Mouse (Mus musculus): ENCODE measurements at regions not wholly inside any gene's neighbourhood (a gene's known extent, or its start where the extent isn't known, plus 50 kb on each side); places are given as distances from the start of the nearest gene placed in this dataset.
A peak's percentile ranks its signal among the peaks of the same experiment; 100 is the strongest.

DNA sequence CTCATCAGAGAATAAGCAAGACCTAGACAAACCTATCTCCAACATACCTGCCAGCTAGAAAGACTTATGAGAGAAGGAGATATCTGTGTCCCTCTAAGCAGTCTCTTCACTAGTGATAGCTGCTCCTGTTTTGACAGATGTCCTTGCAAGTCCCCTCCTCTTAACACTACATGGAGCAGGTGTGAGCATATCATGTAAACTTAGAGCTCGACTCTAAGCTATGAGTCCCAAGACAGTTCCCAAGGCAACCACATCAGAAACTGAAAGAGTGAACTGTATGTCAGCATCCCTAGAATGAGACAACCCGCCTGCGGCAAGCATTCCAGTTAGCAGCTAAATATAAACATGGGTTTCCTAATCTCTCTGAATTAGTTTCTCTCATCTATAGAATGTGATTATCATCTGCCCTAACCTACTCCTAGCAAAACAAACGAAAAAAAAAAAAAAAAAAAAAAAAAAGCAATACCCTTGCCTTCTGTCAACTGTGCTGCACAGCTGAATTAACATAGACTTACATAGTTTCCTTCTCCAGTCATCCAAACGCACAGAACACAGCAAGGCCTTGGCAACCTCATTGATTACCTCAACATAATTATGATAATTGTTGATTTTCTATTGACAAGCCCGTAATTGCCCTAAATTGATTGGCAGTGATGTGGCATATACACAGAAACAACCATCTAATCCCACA, 383.4 kb downstream of the Samd5 start:
- peak; percentile 9 for DNase-seq

DNA sequence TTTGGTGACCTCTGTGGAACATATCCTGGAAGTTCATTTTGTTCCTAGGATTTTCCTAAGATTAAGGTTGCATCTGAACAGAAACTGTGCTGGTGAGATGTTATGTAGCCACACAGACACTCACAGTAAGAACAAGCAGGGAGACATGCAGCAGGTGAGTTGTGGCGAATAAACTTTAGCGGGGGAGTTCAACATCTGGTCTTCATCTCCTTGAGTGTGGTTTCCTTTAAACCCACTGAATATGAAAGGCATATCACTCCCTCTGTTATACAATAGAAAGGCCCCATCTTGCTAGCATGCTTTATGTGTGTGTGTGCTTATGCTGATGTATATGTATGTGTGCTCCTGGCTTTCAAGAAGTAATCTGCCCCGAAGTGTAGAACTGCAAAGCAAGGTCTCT, 387.1 kb upstream of the Sash1 start:
- DNase-seq = no peak

DNA sequence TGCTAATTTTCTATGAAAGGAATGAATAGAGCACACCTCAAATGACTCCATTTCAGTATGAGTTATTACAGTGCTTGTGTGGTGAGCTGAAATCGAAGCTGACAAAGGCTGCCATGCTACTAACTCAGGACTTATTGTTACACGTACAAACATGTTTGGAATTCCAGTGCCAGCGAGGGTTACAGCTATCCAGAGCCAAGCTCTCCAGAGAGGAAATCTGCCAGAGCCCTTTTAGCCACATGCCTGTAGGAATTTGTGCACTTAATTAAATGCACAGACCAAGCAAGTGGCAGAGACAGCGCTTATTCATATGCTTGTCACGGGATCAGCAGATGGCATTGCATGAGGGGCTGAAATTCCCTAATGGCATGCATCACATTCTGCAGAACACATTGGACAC, 386.4 kb upstream of the Sash1 start:
- peak; percentile 5 for DNase-seq

DNA sequence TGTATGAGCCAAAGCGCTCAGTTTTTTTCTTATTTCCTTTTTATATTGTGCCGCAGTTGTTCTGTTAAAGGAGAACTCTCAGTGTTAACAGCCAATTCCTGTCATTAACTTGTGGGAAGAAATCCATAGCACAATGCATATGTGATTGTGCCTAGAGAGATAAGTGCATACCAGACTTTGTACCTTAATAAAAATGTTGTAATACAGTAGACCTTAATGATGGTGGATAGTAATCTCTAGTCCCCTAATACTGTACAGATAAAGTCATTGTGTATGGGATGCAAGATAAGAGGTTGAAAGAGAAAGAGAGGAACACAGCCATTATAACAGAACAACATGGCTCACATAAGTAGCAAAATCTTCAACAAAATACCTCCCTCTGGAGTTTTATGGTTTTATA, 379.7 kb upstream of the Sash1 start:
- no peak for DNase-seq

DNA sequence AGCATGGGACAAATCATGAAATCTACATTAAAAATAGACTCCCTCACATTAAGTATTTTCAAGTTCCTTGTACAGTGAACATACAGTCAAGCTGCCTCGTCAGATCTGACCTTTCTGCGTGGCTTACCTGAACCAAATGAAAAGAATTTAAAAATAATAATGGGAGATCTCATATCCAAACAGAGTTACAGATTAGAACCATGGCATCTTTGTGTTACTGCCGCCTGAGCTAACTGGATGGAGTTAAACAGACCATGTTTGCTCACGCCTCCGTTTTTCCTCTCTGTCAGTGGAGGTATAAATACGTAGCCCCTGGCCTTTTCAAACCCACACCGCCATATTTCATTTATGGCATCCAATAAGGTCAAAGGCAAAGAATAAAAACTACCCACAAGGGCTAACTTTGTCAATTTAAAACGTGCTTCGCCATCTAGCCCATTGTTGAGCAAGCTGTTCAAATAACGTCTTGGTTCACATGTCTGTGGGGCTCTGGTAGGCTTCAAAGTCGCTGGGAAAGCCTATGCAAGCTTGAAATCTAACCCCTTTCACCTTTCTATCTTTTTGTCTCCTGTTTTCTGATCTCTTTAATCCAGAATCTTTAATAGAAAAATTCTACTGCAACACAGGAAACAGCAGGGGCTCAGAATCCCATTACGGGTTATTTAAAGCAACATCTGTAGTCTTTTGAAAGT, 378.6 kb upstream of the Sash1 start:
- no peak for DNase-seq

DNA sequence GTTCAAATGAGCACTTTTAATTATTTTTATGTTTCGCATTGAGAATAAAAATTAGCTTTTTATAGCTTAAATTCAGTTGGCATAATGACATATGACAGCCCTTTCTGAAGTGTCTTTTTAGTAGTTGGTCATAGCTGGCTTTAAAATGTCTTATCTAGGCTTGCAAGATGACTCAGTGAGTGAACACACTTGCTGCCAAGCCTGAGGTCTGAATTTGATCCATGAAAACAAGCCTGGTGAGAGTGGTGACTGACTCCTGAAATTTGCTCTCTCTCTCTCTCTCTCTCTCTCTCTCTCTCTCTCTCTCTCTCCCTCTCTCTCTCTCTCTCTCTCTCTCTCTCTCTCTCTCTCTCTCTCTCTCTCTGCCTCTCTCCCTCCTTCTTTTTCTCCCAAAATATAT, 372.8 kb upstream of the Sash1 start:
- DNase-seq = no peak

DNA sequence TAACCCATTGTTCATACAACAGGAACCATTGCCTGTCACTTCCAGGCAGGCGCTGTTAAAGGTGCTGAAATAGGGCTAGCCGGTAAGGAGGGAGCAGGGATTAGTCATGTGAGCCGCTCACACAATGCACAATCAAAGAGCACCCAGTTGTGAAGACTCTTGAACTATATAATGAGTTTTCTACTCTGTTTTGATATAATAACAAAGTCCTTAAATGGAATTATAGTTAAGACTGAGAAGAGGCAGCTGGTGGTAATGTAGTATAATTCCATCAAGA, 367.0 kb upstream of the Sash1 start:
- DNase-seq = no peak

DNA sequence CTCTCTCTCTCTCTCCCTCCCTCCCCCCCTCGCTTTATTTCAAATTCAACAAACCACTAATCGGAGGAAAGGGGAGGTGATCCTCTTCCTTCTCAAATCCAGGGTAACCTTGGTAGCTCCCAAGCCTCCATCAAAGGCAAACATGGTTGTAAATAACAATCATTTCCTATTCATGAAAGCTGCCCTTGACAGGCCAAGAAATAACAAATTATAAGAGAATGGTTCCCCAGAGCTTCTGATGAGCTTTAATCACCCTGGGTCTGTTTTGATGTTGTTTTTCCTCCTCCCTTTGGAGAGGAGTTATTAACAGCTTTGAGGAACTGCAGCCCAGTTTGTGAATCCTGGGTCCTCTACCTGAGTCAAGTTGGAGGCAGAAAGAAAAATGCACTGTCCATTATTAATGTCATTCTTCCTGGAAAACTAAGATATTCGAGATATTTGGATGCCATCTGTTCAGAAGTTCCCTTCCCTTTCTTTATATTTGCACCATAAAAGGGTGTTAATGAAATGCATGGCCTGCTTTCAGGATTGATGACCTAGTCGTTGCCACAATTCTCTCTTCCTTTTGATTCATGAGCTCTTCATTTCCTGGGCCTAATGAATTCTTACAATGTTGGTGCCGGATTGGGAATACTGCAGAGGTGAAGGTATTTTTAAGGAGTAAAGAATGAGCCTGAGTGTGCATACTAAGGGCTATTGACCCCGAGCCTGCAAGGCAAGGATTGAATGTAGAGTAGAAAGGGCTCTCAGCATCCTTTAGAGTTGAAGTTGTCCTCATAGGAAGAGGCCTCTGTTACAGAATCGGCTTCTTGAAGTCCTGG, 366.5 kb upstream of the Sash1 start:
- DNase-seq = no peak

DNA sequence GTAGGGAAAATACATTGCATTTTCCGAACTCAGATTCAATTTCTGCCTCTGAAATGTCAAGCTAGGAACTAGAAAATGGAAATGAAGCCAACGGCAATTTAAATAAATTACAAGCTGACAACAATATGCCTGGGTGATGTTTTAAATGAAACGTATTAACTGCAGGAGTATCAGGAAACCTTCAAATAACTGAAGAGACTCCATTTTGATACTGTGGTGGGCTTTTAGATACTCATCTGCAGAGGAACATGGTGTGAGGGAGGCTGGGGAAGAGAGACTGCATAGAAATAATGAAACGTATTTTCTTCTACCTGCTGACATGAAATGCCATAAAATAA, 357.4 kb upstream of the Sash1 start:
- DNase-seq = no peak

DNA sequence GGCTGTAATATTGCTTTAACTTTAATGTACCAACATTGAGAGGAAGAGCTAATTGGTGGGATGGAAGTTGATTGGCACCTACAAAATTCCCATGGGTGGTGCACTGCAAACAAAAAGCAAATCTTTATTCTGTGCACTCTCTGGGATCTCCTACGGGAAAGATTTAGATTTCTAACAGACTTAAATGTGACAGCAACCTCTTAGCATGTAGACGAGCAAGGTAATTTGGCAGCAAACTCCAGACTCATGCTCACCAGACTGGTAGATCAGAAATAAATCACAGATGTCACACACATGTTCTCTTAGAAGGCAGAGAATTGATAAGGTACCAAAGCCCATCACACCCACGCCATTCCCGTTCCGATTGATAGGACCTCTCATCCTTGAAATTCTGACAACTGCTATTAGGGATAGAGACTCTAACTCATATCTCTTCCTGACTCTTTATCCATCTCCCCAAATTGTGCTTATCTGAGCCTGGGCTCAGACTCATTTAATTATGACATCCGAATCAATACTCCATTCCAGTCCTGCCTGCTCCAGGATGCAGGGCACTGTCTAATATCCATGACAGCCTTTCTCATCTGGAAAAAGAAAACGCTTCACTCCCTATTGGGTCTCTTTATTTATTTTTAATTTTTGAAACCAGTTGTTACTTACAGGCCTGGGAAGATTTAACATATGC, 356.9 kb upstream of the Sash1 start:
- DNase-seq = no peak

DNA sequence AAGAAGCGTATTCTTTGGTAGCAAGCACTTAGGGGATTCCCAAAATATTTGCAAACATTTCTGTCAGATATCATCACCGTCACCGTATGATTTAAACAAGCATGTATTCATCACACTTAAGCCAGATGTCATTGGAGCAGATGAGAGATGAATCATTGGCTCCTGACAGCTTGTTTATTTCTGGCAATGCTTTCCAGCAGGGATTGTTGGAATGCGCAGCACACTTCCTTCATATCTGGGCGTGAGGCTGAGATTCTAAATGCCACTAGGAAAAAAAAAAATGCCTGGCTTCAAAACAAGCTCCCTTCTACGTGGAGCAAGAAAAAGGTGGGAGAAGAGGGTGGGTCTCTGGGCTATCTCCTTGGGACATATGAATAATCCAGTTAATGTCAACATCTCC, 354.1 kb upstream of the Sash1 start:
- DNase-seq = peak; percentile 30

DNA sequence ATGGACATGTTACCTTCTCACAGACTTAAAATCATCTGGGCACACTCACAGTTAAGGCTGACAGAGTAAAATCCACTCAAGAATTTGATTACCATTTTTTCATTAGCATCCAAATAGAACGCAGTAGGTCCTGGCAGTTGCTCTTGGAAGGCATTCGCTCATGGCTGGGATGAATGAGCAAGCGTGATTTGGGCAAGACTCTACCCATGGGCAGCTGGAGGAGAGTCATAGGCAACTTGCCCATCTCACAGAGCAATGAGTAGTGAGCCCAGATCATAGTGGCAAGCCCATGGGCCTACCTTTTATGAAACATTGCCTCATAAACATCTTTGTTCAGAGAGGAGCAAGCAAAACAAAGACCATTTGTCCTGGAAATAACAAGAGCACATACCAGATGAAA, 345.9 kb upstream of the Sash1 start:
- DNase-seq = peak; percentile 15

DNA sequence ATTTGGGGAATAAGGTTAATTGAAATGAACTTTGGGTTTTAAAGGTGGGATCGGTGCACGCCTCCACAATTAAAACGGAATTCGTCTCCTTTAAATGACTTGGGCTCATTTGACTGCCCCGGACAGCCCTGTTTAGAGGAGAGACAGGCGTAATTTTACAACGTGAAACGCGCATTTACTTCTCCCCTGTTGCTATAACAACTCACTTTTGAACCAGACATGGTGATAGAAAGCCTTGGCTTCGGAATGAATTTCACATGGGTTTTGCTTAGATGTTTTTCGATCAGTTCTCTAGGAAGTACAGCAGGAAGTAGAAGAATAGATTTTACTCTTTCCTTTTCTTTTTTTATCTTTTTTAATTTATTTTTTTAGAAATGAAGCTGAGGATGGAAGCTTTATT, 343.2 kb upstream of the Sash1 start:
- no peak for DNase-seq

DNA sequence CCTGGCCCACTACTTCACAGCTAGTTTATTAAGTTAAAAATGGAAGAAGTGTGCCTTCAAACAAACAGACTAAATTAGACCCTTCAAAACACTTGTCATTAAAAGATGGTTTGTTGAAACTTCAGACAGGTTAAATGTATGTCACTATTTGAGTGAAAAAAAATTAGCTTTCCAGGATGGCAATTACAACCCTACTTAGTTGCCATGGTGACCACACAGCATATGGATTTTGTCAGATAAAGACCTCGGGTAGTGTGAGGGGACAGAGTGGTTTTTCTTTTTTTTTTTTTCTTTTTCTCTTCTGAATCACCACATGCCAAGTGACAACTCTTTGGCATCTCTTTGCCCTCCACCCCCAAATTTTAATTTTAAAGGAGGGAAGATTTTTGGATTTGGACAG, 341.5 kb upstream of the Sash1 start:
- DNase-seq = no peak

DNA sequence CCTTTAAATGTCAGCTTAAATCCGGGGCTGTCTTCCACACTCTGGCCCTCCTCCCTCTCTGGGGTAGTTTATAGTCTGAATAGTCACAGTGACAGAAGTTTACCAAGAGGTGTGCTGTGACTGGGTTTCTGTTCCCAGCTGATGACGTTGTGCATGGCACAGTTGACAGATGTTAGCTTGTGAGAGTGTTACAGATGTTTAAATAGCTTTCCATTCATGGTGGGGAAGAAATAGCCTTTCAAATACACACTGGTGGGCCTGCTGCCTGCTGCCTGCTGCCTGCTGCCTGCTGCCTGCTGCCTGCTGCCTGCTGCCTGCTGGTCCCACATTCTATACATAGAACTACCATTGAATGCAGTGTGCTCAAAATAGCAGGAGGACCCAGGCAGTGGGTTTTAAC, 324.8 kb upstream of the Sash1 start:
- DNase-seq = no peak

DNA sequence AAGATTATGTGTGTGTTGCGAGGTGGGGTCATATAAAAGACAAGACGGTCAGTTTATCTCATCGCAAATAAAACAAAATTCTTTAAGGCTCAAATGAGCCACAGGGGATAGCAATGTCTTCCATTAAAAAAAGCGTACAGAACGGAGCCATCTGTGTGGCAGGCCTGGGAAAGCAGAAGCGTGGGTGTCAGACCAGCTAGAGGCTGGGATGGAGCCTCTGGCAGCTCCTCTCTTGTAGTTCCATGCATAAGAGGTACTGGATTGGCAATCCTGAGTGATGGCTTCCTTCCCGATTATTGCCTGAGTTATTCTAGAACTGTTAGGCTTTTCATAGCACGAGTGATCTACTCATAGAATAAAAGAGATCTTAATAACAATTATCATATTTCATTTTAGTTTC, 318.2 kb upstream of the Sash1 start:
- peak; percentile 88 for DNase-seq

DNA sequence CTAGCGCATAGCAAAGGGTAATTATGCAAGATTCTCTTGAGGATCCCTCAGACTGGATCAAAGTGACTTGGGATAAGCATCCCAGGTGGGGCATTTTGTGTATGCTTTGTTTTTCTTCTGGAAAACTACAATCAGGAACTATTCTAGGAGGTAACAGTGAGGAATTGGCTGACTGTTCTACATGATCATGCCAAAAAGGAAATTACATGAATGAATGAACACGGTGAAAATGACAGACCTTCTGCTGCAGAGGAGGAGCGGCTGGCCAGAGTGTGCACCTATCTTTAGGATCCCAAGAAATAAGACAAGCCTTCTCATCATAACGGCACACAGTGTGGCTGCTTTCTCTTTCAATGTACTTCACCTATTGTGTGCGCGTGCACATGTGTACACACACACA, 317.5 kb upstream of the Sash1 start:
- DNase-seq = no peak

DNA sequence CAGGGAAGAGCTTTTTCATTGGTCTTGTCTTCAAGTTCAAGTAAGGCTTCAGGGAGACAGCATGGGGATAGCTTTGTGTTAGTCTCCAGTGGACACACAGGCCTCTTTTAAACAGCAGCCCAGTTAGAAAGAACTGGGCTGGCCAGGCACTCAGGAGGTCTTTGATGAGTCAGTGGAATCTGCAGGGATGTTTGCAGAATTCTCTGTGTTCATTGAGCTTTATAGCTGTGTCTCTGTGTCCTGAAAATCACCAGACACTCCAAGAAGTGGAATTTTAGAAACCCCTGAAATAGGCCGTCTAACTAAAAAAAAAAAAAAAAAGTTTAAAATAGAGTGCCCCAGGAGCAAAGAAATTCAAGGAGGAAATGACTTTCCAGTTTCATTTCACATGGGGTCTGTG, 317.1 kb upstream of the Sash1 start:
- DNase-seq = no peak

DNA sequence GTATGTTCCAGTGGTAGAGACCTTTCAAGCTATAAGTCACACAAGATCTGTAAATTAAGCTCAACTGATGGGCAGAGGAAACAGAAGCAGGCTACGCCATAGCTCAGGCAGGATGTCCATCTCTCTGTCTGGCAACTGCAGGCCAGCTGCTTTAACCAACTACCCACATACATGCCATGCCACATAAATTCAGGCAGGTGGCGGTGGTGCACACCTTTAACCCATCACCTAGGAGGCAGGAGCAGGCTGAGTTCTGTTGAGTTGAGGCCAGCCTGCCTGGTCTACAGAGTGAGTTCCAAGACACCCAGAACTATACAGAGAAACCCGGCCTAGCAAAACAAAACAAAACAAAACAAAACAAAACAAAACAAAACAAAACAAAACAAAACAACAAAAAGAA, 289.1 kb upstream of the Sash1 start:
- no peak for DNase-seq

DNA sequence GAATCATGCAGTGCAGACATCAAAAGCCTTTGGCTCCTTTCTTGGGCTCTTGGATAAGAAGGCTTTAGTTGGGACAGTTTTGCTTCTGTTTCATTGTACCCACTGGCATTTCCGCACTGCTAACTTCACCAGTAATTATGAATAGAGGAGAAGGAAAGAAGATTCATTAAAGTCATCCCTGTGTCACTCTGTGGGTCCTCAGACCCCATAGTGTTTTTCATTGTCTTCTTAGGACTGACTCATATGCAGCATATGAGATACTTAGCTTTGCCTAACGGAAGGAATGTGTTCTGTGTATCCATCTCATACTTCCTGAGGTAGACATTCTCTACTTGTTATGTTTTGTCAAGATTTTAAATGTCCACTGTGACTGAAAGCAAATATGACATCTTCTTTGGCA, 287.6 kb upstream of the Sash1 start:
- no peak for DNase-seq

DNA sequence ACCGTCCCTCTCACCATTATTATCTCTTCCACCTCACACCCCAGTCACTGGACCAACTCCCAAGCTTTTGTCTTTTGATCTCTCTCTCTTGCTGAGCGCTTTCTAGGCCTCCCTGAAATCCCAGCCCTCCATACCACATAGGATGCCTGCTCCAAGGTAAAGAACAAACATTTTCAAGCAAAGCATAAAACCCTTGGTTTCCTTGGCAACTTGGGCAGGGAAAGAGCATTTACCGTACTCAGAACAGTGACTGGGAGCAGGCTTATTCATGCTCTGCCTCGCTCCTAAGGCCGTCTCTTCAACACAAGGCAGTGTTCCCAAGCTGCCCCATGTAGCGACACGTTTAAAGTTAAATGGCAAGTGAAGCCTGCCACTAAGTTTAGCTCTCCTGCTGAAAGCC, 282.9 kb upstream of the Sash1 start:
- DNase-seq = no peak

DNA sequence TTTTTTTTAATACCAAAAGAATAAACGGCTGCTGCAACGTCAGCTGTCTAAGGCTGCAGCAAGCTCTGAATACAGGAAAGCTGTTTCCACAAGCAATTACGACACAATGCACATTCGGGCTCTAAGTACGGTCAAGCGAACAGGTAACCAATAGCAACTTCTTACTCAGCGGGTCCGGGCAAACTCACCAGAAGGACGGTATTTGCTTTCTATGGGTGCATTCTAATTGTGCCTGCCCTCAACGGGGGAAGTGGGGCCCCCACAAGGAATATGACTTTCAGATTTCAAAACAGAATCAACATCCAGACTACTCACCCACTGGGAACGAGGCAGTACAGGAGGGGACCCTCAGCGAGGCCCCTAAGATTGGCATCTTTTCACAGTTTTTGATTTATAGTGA, 280.1 kb upstream of the Sash1 start:
- peak; percentile 20 for DNase-seq

DNA sequence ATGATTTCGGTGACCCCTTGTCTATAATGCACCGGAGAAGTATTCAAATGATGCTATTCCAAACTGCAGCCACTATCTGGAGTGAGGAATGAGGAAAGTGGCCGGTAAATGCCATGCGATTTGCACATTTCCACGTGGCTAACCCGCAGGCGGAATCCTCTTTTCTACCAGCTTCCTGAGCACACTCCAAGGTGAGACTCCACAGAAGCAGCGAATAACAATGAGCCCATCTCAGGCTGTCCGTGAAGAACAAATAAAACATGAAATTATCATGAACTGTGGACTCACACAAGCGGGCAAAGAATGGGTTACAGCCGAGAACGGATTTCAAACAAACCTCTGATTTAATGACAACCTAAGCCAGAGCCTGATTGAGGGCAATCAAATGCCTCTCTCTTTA, 279.7 kb upstream of the Sash1 start:
- no peak for DNase-seq

DNA sequence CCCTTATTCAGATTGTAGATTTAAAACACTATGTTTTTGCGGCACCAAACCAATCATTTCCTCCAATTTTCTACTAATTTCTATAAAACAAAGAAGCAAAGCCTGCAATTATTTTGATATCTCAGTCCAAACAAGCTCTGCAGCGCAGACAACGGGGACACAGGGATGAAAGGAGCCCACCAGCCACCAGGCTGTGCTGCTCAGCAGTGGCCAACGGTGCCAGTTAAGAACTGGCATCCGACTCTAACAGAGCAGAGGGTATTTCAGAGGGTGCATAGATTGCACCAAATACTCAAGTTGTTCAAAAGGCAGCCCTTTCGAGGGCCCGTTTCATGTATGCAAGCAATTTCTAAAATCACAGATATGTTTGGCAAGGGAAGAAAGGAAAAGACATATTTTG, 278.5 kb upstream of the Sash1 start:
- no peak for DNase-seq

Data from layer of hippocampus, adult 9-11 months (tissue).